Mouse (Mus musculus): Measurements from ENCODE around the gene Cbr4.

The Cbr4 gene

DNA sequence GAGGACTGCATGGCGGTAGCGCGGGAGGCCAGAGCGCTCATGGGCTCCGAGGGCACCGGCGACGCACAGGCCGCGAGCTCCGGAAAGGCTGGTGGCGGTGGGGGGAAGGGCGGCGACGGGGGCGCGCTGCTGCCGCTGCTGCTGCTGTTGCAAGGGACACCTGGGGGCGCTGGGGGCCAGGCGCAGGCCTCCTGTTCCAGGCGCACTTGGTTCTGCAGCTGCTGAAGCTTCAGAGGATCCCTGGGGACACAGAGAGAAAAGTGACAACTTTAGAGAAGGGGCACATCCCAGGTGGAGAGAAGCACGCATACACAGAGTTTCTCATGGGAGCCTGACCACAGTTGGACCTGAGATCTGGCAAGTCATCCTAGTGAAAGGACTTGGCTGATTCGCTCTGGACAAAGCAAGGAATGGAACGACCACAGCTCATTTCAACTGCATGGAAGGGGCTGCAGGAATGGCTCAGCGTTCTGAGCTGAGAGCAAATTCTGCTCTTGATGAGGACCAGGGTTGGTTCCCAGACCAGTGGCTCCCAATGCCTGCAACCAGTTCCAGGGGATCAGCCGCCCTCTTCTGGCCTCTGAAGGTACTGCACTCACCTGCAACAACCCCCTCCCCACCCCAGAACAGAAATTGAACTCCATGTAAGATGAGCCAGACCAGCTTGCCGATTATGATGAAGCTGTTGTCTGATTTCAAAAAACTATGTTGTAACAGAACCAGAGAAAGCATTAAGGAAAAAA, 62.6 kb downstream of the Cbr4 start:
- DNase-seq (ENCODE audit: low read depth, low spot score) = no peak

DNA sequence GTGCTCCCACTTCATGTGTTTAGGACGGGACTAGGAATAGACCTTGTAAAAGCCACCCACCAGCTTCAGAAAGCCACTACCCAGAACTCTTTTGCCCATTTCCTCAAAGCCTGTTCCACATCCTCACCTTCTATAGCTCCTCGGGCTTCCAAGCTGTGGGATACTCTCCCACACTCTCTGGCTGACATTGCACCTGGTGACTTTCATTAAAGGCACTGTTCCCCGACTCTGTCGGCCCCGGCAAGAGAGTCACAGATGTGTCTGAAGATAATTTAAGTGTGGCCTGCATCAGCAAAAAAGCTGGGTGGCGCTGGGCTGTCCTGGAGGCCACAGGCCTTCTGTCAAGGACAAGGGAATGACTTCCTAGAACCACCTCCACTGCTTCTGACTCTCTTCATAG, 64.7 kb downstream of the Cbr4 start:
- no peak for DNase-seq (ENCODE audit: low read depth, low spot score)

DNA sequence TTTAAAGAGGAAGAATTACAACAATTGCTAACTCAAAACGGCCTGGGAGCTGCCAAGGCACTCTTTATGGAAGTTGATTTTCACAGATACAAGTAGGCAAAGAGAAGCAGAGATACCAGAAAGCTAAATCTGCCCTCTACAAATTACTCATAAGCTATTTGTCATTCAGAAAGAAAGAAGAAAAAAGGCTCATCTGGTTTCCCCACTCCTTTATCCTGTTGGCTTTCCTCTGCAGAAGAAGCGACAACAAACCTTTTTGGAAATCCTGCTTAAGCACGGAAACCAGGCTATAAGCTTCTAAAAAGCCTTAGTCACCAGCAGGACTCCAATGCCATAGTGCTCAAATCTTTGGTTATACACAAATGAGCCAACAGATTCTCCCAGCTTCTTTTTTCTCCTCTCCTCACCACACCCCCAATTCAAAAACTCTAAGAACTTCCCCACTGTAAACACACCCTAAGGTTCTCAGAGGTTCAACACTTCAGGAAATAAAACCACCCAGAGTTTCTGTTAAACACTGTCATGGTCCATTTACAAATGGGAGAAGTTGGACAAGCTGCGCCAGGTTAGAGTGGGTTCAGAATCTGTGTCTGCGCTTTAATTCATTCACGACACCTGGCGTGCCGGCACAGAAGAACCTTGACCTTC, 65.3 kb downstream of the Cbr4 start:
- no peak for DNase-seq (ENCODE audit: low read depth, low spot score)

DNA sequence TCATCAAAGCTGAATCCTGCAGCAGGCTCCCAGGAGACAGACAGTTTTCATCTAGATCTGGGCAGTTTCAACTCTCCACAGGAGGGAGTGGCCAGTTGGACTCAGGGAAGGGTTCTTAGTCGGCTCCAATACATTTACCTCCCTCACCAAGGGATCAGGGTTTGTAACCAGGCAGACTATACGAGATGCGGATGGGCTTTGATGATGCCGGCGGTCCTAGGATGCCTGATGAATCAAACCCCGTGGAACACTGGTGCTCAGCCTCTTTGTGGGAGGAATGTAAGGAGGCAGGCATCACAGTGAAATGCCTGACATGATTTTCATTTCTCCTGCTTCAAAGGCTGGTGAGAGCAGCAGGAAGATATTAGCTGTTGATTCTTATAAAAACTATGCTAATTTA, 67.8 kb downstream of the Cbr4 start:
- no peak for DNase-seq (ENCODE audit: low read depth, low spot score)

DNA sequence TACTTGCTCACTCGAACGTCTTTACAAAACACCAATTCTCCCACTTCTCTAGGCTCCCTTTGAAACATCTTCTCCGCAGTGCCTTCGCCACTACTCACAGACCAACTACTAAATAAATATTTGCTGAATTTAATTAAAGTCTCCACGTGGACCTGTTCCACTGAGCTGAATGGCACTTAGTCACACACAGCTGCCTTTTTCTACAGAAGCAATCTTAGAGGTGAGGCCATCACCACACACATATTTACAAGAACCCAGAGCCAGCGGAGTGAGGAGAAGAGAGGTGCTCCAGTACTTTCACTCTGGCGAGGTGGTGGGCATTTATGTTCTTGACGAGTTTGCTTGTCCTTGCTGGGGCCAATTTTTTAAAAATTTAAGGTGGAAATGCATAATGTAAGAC, 68.7 kb downstream of the Cbr4 start:
- no peak for DNase-seq (ENCODE audit: low read depth, low spot score)

All from mesoderm, embryonic 11.5 days (tissue).